Mouse (Mus musculus) monocyte, adult 5-6 weeks (primary cell): ENCODE measurements around the gene Set. TPM values are rescaled to one million over a fixed set of nuclear protein-coding genes. Genes with fewer than 3 reads are reported as not detected.

Source experiments
- ATAC-seq: fragments of 153-309, 156-312 bp; replicated peaks from 2 replicates; pipeline ENCODE4 v1.8.0; 2017; ENCODE audit warnings: mild to moderate bottlenecking; ENCODE audit not compliant: low TSS enrichment, insufficient number of reproducible peaks, severe bottlenecking, poor library complexity, low FRiP score
- total RNA-seq: library from RNA; stranded (forward); fragments of 200-1000, 200-491, 200-594 nt; gene quantifications from 3 replicates; pipeline ENCODE4 v1.2.3, GENCODE M21; 2017

Set gene
- total RNA-seq, 1 experiment from 2014 or later, result 427 TPM

DNA sequence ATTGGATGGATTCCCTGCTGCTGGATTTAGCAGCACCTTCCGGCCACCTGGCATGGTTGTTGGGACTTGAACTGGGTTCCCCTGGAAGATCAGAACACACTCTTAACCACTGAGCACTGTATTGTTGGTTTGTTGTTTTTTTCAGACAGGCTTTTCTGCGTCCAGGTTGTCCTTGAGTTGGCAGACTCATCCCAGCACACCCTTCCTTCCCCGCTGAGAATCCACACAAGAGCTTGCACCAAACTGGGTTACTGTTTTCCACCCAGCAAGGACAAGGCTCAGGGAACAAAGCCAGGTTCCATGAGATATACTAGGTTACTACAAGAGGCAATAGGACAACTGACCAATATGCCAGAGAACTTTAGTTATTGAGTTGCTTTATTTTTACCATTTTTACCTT is 442 bp upstream of the Set start:
- ATAC-seq, result no peak

DNA sequence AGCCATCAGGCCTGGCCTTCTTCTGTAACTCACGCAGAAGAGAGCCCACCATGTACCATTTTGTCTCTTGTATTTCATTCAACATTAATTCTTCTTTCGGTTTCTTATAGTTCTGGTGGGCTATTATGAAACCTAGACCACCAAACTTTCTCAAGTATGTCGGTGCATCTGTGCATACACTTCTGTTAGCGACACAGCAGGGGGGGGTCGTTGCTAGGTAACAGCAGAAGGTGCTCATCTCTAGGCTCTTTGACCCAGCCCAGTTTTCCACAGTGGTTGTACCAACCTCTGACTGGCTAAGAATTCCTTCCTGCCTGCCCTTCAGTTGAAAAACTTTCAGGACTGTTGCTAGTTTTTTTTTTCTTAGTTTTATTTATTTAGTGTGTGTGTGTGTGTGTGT is 1.2 kb downstream of the Set start:
- no peak for ATAC-seq

DNA sequence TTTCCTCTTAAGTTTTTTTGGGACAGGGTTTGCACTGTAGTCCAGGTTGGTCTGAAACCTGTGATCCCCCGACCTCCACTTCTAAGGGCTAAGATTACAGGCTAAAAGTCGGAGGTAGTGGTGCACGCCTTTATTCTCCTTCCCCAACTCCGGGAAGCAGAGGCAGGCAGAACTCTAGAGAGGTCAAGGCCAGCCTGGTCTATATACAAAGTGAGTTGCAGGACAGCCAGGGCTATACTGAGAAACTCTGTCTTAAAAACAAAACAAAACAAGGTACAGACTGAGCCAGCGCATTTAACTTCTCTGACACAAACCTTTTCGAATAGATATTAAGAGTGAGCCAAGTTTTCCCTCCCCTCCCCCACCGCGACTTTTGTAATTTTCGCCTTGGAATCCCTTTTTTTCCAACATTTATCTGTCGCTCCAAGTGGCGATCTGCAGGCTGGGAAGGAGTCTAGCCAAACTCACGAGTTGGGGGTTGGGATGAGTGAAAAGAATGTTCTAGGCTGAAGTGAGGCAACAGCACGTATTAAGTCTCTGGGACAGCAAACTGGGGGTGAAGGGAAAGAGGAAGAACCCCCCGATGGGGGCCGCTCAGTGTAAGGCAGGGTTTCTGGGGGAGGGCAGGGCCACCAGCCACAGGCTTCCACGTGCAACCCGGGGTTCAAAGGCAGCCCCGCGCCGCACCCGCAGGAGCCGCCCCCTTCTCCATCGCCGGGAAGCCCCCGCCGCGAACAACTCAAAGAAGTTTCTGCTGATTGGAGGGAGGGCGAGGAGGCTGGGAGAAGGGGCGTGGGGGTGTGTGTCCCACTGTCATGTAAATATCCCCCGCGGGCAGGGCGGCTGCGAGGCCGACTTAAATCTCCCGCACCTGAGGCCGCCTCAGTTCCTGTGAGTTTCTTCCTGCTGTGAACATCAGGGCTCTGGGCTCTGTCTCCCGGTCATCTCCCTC is 4.3 kb downstream of the Set start:
- ATAC-seq, result no peak

DNA sequence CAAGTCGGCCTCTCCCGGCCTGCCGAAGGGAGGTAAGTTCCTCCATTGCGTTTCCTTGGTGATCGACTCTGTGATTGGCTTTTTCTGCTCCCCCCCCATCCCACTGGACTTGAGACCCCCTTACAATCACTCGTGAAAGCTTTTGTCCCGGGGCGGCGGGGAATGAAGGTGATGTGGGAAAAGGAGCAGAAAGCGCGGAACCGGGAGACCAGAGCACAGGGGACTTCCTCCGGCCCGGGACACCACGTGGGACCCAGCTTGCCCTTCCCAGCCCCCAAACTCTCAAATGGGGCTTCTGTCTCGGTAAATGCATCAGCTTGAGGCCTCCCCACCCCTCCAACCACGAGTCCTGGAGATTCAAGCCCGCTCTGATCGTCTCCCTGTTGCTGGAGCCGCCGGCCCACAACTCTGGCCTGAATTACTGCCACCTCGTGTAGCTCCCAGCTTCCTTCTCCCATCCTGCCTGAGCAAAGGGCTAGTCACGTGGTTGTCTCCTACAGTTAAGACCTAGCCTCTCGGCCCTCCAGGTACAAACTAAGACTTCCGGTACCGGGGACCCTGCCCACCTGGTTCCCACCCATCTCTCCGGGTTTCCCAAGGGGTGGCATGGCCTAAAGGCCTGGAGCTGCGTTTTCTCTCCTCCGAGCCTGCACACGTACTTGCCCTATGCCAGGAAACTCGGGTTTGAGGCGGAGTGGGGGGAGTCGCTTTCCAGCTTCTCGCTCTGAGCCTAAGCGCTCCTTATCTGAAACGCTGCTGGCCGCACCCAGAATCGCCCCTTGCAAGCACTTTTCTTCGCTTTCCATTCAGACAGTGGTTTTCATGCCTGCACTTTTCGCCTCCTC is 5.3 kb downstream of the Set start:
- 0 out of 2 replicates have a peak, but pooled peaks have one; percentile 18 for ATAC-seq

DNA sequence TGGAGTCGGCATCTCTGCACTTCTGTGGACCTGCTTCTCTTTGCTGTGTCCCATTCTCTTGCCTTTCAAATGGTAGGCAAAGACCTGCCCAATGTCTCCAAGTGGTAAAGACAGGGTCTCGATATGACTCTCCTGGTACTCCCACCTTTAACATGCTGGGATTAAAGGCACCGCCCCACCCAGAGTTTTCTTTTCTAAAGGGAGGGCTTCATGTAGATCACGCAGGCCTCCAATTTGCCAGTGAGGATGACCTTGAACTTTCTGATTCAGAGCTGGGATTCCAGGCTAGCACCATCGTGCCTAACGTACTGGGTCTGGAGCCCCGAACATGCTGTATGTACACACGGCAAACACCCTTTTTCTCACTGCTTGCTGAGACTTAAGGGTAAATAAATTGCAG is 6.1 kb downstream of the Set start:
- no peak for ATAC-seq

DNA sequence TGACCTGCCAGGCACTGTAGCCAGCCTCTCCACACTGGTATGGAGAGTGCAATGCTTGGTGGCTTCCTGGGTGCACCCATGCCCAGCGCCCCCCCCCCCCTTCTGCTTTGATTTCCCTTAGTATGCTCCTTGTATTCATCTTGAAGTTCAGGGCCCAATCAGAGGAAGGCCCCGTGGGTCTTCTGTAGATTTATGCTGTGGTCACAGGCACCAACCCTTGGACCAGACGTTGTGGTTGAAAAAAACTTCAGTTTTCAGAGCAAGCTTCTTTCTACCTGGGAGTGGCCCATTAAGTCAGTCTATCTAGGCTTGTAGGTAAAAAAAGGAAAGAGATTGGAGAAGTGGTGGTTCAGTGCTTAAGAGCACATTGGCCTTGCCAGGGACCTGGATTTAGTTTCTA is 6.6 kb downstream of the Set start:
- no peak for ATAC-seq

DNA sequence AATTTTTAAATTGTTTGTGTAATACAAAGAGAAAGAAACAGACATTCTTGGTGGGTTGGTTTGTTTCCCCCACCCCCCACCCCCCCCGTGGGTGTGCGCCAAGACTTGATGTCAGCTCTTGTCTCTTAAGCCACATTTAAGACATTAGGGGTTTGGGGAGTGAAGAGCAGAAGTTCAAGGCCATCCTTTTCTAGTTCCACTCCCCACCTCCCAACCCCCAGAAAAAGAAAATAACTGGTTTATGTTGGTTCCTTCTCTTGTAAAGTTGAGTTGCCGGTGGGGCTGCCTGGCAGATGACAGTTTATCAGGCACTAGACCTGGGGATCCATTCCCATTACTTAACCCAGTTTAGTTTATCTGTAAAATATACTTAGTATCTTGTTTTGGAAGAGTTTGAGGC is 7.1 kb downstream of the Set start:
- no peak for ATAC-seq

DNA sequence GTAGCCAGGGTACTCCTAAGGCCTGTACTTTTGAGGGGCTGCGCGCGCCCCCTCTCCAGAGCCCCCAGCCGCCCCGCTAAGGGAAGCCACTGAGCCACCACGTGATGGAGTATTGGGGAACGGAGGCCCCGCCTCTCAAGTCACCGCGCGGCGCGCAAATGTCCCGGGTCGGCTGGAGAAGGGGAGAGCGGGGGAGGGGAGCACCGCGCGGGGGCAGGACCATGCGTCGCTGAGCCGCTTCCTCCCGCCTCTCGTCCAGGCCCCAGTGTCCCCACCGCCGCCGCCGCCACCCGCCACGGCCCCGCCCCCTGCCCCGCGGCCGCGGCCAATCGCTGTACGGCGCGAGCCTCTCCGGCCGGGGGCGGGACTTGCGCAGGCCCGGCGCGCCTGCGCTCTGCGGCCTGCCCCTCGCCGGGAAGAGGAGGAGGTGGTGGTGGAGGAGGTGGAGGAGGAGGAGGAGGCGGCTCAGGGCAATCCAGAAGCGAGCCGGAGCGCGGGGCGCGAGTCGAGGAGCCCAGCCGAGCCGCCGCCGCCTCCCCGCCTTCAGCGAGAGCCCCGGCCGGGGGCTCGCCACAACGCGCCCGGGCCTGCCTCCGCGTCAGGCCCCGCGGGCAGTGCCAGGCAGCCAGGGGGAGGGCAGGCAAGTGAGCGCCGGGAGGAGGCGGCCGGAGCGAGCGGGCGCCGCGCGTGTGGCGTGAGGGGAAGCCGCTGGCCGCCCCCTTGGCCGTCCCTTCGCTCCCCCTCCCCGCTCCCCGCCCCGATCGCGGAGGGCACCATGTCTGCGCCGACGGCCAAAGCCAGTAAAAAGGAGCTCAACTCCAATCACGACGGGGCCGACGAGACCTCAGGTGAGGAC is 9.1 kb downstream of the Set start:
- peak; percentile 58 for ATAC-seq

DNA sequence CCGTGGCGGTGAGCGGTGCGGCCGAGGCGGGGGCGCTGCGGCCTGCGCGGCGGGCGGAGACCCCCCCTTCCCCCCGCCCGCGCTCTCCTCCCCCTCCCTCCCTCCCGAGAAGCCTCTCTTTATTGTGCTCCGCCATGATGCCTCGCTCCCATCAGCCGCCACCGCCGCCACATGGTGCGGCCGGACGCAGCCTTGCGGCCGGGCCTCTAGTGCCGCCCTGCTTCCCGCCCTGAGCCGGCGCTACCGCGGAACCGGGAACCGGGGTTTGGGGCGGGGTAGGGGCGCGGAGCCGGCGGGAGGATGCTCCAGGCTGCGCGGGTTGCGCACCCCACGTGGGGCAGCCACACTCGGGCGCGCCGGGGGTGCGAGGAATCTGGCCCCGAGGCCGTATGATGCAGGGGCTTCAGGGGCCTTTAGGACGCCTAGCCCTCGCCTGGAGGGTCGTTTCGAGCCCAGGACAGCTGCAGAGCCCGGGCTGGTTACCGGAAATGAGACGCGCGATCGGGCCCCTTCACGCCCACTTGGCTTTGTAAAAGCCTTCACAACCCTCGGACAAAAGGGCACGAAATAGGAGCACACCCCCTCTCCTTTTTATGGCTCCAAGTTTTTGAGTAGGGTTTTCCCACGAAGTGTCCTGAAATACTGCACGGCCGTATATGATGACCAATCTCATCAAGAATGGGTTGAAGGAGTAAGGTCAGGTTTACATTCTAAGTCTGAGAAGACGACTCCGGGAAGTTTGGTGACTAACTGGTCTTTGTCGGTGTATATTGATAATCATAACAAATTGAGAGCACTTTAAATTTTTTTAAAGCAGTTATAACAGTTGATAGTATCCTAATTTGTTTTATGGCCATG is 10.1 kb downstream of the Set start:
- ATAC-seq, result no peak

DNA sequence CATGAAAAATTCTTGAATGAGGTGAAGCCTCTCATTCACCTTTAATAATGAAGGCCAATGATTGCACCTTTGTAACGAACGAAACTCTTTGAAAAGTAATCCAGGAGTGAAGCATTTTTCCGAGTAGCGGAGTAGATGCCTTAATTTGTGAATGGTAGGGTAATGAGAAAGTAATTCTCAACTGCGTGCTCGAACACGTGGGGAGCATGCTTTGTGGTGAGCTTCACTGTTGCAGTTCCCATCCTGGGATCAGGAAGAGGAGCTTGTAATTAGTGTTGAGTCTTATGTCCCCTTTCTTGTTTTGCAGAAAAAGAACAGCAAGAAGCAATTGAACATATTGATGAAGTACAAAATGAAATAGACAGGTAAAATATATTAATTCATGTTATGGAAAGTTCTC is 10.8 kb downstream of the Set start:
- ATAC-seq, result no peak

DNA sequence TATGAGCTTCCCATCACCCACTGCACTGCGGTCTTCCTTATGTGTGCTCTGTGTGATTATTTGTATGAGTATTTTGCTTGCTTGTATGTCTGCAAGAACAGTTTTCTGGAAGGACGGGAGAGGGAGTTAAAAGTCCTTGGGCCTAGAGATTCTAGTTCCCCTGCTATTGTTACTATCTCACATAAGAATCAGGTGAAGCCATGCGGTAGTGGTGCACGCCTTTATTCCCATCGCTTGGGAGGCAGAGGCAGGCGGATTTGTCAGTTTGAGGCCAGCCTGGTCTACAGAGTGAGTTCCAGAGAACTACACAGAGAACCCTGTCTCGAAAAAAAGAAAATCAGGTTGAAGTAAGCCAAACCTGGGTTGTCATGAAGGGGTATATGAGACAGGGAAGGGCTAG is 15.7 kb downstream of the Set start:
- ATAC-seq, result no peak

DNA sequence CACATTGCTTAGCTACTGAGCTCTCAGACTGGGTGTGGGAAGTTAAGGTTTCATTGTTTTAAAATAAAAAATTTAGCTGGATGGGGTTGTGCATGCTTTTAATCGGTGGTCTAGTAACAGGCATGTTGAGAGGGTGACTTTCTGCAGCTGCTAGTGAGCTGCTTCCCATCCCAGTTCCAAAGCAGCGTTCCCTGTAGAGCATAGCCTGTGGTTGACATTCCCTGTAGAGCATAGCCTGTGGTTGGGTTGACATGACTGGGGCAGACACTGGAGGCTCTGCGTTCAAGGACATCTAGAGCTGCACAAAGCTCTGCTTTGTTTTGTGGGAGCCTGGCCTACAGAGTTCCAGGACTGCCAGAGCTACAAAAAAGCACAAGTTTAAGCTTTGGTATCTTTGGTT is 16.1 kb downstream of the Set start:
- no peak for ATAC-seq

DNA sequence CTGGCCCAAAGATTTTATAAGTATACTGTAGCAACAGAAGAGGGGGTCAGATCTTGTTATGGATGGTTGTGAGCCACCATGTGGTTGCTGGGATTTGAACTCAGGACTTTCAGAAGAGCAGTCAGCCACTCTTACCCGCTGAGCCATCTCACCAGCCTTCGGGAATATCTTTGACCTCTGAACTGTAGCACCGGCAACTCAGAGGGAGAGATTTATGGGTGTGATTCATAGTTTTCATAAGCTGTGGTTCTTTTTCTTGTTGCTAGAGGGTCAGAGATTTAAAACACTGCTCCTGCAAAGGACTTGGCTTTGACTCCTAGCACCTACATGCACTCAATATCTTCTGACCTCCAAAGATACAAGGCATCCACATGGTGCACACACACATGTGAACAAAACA is 18.4 kb downstream of the Set start:
- no peak for ATAC-seq

DNA sequence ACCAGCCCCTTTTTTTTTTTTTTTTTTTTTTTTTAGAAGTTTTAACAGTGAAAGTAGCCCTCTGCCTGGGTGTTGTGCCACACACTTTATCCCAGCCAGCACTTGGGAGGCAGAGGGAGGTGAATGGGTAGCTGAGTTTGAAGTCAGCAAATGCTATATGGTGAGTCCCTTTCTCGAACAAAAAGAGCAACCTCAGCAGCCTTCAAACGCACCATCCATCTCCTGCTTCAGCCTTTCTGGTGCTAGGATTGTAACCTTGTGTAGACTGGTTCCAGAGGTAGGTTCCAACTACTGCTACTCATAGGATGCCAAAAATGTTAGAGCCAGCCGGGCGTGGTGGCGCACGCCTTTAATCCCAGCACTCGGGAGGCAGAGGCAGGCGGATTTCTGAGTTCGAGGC is 19.3 kb downstream of the Set start:
- no peak for ATAC-seq

DNA sequence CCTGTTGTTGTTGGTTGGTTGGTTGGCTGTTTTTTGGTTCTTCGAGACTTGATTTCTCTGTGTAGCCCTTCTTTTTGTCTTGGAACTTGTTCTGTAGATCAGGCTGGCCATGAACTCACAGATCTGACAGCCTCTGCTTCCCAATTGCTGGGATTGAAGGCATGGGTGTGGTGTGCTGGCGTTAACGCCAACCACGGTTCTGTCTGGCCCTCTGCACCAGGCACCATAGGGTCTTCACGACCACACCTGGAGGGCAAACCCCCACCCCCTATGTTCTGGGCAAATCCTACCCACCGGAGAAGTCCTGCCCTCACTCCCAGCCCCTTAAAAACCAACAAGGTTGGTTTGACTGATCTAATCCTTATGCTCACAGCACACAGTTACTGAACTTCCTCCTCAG is 19.8 kb downstream of the Set start:
- ATAC-seq, result no peak

DNA sequence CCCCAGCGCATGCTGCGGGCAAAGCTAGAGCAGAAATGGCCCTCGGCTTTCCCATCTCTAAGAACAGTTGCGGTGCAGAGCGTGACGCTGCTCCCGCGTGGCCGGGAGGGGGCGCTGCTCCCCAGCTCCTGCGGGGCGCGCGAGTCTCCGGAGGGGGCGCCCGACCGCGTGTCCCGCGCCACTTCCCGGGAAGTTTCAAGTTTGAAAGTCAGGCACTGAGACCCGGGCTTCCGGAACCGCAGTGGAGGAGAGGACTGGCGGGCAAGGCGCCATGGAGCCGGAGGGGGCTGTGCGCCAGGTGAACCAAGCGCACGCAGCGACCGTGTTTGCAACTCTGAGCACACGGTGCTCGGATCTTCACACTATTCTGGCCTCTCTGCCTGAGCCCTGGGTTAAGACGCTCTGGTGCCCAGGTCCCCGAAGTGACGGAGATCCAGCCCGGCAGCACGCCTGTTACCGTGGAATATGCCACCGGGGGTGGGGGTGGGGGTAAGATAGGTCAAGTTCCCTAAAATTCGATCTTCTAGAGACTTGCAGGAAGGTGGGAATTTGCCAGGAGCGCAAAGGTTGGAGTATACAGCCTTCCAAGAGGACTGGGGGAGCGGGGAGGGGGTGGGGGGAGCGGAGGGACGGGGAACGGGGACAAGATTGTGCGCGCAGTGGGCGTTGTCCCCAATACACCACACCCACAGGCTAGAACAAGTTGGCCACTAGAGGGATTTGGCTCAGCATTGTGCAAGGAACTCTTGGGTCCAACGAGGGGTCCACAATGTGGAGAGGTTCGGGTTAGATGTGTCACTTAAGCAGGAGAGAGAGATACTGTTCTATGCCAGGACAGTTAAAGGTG is 20.5 kb downstream of the Set start, which contains the start of gene Pkn3:
Gene Pkn3 (plus strand): TSS at position 183 of the 847 bp plus-strand sequence.
- ATAC-seq, result peak; percentile 78

DNA sequence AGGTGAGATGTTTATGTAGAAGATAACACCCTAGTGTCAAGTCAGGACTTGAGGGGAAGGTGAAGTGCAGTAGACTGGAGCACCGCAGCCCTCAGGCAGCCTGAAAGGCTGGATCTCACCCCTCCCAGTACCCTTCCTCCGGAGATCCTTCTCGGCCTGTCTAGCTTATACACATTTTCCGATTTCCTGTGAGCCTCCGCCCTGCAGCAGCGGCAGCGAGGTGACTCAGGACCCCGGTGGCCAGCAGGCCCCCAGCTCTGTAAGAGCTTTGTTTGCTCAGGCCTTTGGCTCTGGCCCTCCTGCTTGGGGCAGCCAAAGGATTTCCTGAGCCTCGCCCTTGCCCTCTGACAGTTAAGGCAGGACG is 21.2 kb downstream of the Set start:
- ATAC-seq, result no peak
